Mouse (Mus musculus) heart, postnatal 14 days (tissue): ENCODE measurements at regions not wholly inside any gene's neighbourhood (a gene's known extent, or its start where the extent isn't known, plus 50 kb on each side); places are given as distances from the start of the nearest gene placed in this dataset.

Experiments used
- DNase-seq, 2 experiments: peaks; one replicate each; pipeline ENCODE4 v3.0.0; 2021 to 2022
- intact Hi-C: fragments of 180-260 bp; cut with DNase I; formaldehyde crosslinking; loops from one replicate; pipeline ENCODE4 v1.15.1; 2025

GRCm38 (mm10) chr1:23589414-23589942 is 172.1 kb upstream of the B3gat2 start:
- intact Hi-C loops, result no loop called here
- DNase-seq, result no peak

DNA sequence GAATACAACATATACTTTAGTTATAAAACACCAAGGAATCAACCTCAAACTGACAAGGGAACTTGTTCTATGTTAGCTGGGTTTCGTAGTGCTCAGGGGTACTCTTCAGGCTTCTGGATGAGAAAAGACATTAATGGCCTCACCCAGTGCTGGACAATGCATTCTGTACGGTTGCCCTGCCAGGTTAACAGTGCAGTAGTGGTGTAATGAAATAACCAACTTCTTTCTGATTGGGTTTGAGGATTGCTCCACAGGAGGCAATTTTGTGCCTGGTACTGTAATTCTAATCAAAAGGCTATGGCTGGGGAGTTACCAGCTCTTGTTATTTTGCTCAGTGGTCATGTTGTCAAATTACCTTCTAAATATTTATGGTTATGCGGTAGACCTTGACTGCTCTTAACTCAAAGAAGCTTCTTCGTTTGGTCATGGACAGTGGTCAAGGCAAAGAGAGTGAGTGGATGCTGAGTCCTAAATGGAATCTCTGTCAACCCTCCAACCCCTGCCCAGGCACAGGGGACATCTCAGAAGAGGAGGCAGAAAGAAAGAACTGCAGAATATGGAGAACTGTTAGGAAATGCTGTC is 158.8 kb upstream of the B3gat2 start:
- no peak for DNase-seq
- intact Hi-C loops, result no loop called here

DNA sequence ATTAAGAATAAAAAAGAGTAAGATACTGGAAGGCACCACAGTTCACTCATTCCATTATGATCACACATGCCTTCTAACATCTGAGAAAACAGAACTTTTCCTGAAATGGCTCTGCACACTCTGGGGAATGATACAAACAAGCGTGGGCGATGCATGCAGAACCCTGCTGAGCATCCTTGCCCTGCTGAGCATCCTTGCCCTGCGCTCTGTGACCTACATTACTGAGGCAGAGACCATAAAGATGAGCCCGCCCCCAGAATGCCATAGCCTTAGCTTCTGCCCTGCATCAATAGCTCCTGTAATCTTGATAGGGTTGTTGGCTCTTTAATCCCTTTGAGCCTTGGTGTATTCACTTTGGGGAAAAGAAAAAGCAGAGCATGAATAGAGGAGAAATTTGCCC is 132.2 kb upstream of the B3gat2 start:
- DNase-seq, result no peak
- intact Hi-C loops, result no loop called here

GRCm38 (mm10) chr1:23645093-23645492 is 116.5 kb upstream of the B3gat2 start:
- no peak for DNase-seq
- intact Hi-C loops, result no loop called here

DNA sequence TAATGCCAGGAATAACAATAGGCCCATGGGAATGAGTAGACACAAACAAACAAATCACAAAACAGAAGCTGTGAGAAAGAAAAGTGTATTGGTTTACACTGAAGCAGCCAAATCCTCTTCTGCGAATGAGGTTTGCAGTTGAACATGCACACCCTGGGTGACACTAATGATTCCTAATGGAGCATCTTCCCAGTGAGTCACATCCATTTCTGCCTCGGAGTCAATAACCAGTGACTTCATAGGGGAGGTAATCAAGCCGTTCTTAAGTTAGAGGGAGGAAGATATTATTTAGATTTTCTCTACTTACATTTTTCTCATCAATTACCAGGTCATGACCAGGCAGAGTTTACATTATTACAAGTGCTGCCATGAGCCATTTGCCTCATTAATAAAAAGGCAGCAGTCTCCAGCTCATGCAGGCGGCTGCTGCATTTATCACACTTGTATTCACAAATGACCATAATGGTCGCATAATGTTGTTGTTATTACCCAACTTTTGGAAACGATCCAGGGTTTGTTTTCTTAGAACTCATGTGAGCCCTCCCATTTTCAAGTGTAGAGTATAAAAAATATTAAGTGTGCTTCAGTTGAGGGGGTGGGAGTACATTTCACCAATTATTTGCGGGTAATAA is 112.6 kb upstream of the B3gat2 start:
- no peak for DNase-seq
- intact Hi-C loops, result no loop called here

- intact Hi-C loops, result no loop called here
- no peak for DNase-seq
These were observed 111.7 kb upstream of the B3gat2 start for GRCm38 (mm10) chr1:23649886-23650285.

DNA sequence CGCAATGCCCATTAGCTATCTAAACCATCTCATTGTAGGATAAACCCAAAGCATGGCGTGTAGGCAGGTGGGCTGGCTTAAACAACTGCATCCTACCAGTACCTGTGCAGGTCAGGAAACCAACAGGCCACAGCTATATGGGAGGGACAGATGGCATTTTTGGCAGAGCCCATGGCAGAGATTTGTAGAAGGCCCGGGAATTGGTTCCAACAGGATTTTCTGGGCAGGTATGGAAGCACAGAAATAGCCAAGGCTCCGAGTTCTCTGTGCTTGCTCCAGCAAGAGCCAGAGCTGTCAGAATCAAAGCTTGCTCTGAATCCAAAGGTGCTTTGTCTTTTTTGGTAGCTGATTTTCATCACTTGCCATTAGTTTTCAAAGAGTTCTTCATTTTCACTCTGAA is 107.9 kb upstream of the B3gat2 start:
- no peak for DNase-seq
- intact Hi-C loops, result no loop called here

DNA sequence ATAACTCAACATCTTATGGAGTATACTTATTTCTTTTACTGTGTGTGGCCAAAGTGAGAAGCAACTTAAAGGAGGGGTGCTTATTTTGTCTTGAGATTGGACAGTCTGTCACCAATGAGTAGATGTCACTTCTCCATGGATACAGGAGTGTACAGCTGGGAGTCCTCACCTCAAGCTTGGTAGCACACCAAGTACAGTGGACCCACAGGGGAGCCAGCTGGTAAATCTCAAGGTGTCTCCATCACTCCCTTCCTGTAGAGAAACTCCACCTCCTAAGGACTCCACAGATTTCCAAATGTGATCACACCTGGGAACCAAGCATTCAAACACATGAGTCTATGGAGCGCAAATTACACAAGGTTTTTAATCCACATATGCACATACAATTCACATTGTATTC is 105.8 kb upstream of the B3gat2 start:
- intact Hi-C loops, result no loop called here
- no peak for DNase-seq

DNA sequence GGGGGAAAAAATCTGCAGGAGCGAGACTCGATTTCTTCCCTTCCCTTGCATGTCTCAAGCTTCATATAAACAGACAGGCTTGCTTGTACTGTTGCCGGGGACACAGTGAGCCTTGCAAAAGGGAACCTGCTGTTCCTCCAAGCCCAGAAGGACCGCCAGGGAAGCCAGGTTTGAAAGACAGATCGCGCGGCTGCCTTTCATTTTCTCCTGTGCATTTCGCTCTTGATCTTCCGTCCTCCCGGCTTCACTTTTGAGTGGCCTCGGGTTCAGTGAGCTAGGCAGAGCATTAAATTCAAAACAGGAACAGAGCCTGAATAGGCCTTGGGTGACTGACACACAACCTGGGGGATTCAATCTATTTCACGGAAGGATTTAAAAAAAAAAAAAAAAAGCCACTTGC is 105.3 kb upstream of the B3gat2 start:
- intact Hi-C loops, result no loop called here
- DNase-seq, result no peak

DNA sequence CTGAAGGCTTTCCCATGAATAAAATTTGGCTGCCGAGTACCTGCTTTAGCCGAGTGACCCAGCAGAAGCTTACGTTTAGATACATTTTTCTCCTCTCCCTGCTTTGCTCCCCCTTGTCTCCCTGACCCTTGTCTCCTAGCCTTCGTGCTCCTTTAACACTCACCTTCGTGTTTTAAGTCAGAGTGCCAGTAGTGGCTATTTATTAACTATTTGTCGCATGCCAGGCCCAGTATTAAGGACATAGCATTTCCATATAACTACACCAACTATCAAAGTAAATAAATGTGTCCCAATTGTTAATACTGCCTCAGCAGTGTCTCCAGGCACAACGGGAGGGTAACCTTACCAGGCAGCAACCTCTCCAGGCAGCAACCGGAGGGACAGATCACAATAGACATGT is 104.8 kb upstream of the B3gat2 start:
- intact Hi-C loops, result no loop called here
- DNase-seq, result no peak

- no peak for DNase-seq
- intact Hi-C loops, result no loop called here
These were observed 91.0 kb upstream of the B3gat2 start for GRCm38 (mm10) chr1:23670514-23670913.

DNA sequence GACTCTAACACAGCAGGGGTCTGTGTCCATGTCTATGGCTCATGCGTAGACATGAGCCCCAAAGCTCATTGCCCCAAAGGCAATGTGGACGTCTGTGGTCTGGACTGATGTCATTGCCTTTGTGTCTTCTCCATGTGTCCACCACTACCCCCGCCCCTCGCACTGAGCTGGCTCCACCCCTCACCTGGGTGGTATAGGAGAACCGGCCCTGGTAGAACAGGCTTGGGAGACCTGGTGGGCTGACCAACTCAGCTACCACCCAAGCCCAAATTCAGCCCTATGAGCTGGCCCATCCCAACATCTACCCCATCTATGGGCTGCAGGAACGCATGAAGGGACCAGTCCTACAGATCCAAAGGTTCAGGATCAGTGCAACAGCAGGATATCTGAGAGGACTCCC is 87.2 kb upstream of the B3gat2 start:
- intact Hi-C loops, result no loop called here
- no peak for DNase-seq

DNA sequence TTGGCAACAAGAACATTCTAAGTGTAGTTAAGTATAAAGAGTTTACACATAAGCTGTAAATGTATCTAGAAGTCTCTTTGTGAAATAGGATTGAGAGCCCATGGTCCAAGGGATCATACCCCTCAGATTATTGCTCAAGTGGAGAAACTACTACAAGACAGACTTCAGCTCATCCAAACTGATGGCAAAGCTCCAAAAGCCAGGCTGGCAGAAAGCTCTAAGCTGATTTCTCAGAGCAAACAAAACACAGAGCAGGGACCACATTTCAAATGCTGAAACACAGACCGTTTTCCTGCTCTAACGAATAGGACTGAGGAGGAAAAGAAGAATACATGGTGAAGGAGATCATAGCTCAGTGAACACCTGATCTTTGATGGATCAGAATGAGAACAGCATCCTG is 85.3 kb upstream of the B3gat2 start:
- intact Hi-C loops, result no loop called here
- no peak for DNase-seq

- intact Hi-C loops, result no loop called here
- DNase-seq, result no peak
These were observed 72.2 kb upstream of the B3gat2 start for GRCm38 (mm10) chr1:23689398-23689797.

GRCm38 (mm10) chr1:23705489-23705888 is 56.1 kb upstream of the B3gat2 start:
- intact Hi-C loops, result loop anchor here (5.0 kb wide), 1 partner anchor 87 kb away; no protein-coding TSS in a partner anchor
- peak; percentile 5 to 25 for DNase-seq

GRCm38 (mm10) chr1:23706450-23706849 is 55.1 kb upstream of the B3gat2 start:
- intact Hi-C loops, result loop anchor here (5.0 kb wide), 1 partner anchor 86 kb away; no protein-coding TSS in a partner anchor
- DNase-seq, result no peak
